Mouse (Mus musculus) left cerebral cortex, postnatal 4 days (tissue): ENCODE results near the gene Odf4. TPM values are rescaled to one million over a fixed set of nuclear protein-coding genes. Genes with fewer than 3 reads are reported as not detected.
"Not testable (repeated sequence)": the region's sequence is repeated elsewhere in the genome, so short reads cannot be mapped to it uniquely, and the experiment has no call there.

Experiments
- DNase-seq: peaks from one replicate; pipeline ENCODE4 v3.0.0-alpha.2; 2022
- intact Hi-C: fragments of 180-260 bp; cut with DNase I; formaldehyde crosslinking; loops from one replicate; pipeline ENCODE4 v1.15.1; 2025
- total RNA-seq, 2 experiments: library from RNA; stranded (reverse); gene quantifications; 2 replicates each; pipeline ENCODE4 v1.2.3; 2021

Odf4 gene
- total RNA-seq = 1 to 10 TPM in 1 of 2 experiments, under 1 TPM in 1; 0.72 to 1.7 TPM

DNA sequence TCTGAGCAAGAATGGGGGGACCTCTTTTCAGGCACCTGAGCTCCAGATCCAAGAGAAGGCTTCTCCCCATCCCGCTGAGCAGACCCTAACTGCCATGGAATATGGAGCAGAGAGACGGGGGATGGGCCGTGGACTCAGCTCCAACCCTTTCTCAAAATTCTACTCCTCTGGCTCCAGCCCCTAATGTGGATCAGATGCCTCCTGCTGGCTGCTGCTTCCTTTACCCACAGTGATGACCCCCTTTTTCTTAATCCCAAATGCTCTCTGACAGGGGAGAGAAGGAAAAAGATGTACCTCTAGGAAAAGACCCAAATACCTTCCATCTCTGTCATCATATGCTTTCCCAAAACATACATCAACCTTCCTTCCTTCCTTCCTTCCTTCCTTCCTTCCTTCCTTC is at the start of gene Odf4:
Odf4 (minus strand) TSS at position 101 of the 400 bp plus-strand sequence.
- intact Hi-C loops = no loop called here
- DNase-seq = no peak

DNA sequence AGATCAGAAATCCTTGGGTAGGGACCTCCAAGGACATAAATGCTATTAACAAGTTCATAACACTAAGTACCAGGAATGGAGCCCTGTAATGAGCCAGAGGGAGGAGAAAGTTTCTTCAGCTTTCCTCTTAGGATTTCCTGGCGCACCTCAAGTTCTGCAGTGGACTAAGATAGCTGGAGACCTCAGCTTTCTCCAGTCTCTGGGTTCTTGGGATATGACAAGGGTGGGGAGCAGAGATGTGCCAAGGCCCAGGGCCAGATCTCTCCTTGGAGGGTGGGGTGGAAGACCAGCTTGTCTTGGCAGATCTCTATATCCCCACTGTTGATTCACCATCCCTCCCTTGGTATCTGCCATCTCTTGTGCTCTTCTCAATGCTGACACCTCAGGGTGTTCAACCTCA is 48.7 kb upstream of the Odf4 start:
- intact Hi-C loops = no loop called here
- no peak for DNase-seq

DNA sequence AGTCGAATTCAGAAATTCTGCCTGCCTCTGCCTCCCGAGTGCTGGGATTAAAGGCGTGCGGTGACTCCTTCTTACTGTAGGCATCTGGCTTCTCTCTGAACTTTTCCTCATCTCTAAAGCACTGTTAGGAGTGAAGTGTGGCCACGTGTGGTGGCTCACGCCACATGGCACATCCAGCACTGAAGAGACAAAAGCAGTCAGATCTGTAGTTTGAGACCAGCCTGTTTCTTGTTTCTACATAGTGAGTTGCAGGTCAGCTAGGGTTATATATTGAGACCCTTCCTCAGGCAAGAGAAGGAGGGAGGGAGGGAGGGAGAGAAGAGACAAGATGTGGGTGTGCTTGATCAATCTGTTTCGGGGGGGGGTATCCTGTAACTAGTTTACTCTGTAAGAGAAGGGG is 48.2 kb upstream of the Odf4 start, which contains the start of gene Rangrf:
Rangrf (minus strand) TSS at position 101 of the 400 bp plus-strand sequence.
- intact Hi-C loops = no loop called here
- no peak for DNase-seq

DNA sequence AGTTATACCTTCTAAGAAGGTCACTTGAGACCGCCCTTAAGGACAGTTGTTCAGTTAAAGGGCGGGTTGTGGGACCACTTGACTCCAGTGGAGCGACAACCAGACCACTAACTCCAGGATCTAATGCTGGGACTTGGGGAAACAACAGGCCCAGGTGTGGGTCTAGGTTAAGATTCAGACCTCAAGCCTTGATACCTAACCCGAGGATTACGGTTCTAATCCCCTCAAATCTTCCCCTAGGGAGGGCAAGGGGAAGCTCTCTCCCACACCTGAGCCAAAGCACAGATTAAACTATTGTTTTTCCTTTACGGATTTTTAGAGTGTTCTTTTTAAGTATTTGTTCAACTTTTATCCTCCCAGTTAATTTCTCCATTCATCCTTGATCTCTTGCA is 47.2 kb upstream of the Odf4 start:
- intact Hi-C loops = no loop called here
- DNase-seq = no peak

DNA sequence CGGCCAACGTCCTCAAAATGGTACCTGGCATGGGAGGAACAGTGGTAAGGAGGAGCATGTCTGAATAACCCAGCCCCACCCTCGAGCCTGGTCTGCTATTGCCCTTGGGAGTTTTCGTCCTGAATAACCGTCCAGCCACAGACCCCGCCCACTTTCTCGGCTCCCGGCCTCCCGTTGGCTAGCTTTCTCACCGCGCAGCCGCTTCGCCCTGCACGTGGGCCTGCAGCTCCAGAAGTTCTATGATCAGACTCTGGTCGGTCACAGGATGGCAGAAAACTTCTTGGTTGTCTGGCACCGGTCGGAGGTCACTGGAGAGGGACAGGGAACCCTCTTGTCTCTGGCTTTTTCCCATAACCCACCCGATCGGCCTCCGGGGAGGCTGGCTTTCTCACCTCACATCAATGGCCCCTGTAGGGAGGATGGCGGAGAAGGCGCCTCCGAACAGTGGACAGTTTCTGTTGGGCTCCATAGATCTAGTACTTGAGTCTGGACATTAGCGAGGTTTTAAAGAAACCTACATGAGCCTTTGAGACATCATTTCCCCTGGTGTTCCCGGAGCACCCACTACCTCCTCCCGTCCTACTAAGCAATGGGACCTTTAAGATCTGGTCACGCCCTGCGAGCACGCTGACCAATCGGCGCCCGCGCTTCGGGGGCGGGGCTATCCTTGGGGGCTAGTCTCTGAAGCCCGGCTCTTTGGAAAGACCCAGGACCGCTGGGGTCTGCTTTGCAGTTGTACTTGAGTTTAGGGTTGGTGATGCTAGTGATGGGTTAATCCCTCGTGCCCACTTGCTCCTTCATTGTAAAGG is 46.6 kb upstream of the Odf4 start:
- intact Hi-C loops = not testable (repeated sequence)
- peak; percentile 88 for DNase-seq

DNA sequence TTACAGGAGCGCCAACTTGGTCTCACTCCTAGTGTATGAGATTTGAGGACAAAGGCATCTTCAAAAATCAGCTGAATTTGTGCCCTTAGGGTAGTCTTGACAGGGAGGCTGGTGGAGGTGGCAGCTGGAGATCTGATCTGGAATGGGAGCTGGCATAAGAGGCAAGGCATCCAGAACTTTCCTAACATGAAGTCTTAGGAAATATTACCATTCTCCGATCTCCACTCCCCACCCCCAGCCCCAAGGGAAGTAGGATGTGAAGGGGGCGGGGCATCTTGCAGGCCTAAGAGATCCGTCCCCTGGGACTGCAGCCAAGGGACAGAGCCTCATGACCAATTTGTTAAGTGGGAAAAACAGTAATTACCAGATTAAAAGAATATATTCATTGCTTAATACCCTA is 43.4 kb upstream of the Odf4 start:
- intact Hi-C loops = no loop called here
- DNase-seq = no peak

DNA sequence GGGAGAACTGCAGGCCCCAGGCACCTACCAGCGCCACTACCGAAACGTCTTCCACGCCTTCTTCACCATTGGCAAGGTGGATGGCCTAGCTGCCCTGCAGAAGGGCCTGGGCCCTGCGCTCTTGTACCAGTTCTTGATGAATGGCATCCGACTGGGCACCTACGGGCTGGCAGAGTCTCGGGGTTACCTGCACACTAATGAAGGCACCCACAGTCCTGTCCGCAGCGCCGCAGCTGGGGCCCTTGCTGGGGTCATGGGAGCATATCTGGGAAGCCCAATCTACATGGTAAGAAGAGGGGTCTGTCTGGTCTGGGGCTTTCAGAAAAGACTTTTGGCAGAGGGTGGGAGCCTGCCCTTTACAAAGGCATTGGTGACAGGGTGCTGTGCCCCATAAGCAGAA is 41.9 kb upstream of the Odf4 start:
- intact Hi-C loops = no loop called here
- DNase-seq = no peak

DNA sequence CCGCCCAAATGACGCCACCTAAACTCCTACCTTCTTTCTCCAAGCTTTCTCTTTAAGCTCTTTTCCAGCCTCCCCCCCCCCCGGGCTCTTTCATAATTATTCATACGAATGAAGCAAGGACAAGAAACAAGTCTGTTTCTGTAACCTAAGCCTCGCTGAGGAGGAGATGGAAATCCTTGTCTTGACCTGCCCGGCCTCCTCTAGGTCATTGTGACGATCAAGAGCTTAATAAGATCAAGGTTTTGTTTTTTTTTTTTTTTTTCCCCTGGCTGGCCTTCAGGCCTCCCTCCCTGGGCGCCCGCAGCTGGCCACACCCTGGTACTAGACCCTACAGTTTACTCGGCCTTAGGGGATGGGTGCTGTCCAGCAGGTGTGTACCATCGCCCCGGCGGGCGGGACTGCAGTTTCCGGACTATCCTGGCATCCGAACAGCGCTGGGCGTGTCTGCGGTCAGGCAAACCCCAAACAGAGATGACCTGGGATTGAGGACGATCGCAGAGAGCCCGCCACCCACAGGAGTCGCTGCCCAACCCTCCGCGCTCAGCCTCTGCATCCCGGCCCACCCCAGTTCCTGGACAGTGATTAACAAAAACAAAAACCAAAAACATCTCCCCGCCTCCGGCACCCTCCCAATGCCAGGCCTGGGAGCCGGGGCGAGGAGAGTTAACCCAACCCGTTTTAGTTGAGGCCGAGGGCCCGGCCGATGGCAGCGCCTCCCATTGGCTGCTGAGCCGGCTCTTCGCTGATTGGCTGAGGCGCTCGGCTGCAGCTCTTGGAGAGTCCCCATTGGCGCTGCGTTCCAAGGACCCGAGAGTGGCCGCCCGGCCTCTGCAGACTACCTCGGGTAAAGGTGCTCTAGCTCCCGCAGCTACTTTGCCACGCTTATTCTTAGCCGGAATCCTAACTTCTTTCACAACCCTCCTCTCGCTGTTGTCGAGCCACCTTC is 40.7 kb upstream of the Odf4 start, which contains the start of gene Slc25a35:
Slc25a35 (plus strand) TSS at position 795 of the 946 bp plus-strand sequence.
- intact Hi-C loops = no loop called here

DNA sequence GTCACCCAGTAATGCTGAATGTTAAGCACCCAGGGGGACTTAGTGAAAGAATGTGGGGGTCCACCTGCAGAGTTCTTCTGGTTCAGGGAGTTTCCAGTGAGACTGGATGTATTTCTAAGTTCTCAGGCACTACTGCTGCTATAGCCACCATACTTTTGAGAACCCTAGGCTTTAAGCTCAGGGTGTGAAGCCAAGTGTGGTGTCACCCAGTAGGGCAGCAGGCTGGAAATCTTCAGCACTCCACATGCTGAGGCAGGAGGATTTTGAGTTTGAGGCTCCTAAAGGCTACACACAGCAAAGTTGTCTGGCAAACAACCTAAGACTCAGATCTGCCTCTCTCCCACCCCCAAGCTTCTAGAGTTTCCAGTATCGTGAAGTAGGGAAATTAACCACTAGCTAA is 39.7 kb upstream of the Odf4 start:
- intact Hi-C loops = no loop called here
- DNase-seq = no peak

More for the DNA sequence above, 40.7 kb upstream of the Odf4 start, which contains the start of gene Slc25a35:
- DNase-seq = peak; percentile 90

DNA sequence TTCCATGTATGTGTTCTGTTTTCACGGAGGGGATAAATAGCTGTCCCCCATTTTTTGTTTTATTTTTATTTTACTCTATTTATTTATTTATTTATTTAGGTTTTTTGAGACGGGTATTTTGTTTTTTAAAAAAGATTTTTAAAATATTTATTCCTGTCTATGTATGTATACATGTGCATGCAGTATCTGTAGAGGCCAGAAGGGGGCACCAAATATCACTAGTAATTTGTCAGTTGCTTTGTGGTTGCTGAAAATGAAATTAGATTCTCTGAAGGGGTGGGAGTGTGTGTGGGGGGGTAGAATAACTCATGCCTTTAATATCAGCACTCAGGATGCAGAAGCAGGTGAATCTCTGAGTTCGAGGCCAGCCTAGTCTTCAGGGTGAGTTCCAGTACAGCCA is 39.0 kb upstream of the Odf4 start:
- intact Hi-C loops = no loop called here
- peak; percentile 64 for DNase-seq

DNA sequence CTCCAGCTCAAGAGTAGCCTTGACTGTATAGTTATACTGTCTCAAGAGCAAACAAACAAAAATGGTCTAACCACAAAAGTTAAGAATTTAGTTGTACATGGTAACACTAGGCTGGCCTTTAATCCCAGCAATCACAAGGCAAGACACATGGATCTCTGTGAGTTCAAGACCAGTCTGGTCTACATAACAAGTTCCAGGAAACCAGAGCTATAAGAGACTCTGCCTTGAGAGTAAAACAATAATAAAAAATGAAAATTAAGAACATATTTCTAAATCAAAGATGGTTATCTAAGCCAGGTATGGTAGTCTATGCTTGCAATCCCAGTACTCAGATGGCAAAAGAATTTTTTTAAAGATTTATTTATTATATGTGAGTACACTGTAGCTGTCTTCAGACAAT is 38.2 kb upstream of the Odf4 start:
- intact Hi-C loops = no loop called here

DNA sequence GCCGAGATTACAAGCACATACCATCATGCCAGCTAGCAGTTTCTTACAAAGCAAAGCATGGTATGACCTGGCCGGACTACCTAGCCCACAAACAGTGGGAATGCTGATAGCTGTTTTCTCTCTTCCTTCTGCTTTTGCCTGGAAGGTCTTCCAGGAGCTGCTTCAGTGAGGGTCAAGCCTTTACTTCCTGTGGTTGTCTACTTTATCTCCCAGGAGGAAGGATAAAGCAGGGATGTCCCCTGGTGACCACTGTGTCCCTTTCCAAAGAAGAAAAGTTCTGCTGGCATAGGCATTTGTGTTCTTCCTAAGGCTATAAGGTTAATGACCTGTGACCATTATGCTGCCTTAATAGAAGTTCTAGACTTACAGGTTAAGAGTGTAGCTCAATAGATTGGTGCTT is 36.5 kb upstream of the Odf4 start:
- intact Hi-C loops = no loop called here
- no peak for DNase-seq

More for the DNA sequence above, 38.2 kb upstream of the Odf4 start:
- no peak for DNase-seq

DNA sequence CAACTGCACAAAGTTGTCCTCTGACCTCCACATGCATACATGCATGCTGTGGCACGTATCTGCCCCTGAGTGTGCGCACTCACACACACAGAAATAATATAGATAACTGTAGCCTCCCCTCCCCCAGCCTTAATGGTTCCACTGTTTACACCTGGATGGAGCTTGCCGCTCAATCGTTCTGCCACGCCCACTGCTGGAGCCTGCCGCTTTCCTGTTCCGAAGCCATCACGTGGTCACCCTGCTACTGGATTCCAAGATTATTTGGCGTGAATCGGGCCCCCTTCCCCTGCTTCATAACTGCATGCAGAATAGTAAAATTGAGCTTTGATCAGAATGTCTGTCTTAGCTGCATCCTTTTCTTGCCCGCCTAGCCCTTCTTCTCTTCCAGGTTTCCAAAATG is 35.3 kb upstream of the Odf4 start:
- DNase-seq, intact Hi-C loops: not testable (repeated sequence)

DNA sequence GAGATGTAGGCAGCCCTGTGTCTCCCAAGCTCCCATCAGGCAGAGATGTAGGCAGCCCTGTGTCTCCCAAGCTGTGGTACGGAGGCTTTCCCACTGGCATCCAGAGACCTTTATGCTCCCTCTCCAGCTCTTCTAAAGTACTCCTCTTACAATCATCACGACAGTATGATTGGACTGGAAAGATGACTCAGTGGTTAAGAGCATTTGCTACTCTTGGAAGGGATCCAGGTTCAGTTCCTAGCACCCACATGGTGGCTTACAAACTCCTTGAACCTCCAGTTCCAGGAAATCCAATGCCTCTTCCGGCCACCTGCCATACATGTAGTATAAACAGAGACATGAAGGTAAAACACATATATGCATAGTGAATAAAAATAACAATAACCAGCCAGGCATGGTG is 34.7 kb upstream of the Odf4 start:
- intact Hi-C loops = no loop called here
- no peak for DNase-seq

DNA sequence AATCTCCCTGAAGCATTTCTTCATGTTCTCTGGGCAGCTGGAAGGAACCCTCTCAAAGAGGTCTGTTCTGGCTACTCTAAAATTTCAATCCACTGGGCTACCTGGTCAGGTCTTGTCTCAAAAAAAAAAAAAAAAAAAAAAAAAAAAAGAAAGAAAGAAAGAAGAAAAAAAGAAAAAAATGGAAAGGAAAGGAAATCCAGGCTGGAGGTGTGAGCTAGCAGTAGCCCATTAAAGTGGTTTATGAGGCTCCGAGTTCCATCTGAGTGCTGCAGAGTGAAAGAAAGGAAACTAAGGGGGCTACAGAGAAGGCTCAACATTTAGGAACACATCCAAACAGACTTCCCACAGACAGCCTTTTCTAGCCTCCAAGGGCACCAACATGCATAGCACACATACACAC is 31.1 kb upstream of the Odf4 start:
- intact Hi-C loops = no loop called here
- no peak for DNase-seq

DNA sequence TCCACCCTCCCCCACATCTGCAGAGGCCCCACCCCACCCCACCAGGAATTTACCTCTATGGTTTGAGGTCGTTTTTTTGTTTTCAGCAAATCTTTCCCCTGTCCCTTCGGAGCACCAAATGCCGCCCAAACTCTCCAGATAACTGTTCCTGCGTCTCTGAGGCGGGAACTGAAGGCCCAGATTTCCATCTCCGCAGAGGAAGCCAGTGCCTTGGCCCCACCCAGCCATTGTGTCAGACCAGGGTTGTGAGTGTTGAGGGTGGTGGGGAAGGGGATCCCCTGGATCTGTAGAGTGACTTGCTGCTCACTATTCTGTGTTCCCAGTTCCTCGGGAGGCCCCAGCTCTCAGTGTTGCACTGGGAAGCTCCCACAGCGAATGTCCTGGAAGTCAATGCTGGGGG is 30.4 kb upstream of the Odf4 start, which contains the start of gene Arhgef15:
Arhgef15 (minus strand) TSS at position 173 of the 400 bp plus-strand sequence.
- DNase-seq = no peak
- intact Hi-C loops = no loop called here

DNA sequence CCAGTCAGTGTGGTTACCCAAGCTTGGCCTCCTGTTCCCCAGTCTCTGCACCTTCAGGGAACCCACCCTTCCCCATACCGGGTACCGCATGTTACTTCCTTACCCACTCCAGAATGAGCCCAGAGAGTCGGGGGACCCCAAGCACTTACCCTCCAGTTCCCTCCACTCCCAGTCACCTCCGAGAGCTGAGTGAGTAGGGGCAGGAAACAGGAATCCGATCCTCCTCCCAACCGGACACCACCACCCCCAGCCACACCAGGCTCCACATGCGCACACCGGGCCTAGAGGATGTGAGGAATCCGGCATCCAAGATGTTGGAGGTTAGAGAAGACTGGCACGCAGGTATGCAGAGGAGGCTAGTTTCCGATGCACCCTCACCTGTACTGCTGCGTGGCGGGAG is 29.8 kb upstream of the Odf4 start:
- intact Hi-C loops = no loop called here
- no peak for DNase-seq

DNA sequence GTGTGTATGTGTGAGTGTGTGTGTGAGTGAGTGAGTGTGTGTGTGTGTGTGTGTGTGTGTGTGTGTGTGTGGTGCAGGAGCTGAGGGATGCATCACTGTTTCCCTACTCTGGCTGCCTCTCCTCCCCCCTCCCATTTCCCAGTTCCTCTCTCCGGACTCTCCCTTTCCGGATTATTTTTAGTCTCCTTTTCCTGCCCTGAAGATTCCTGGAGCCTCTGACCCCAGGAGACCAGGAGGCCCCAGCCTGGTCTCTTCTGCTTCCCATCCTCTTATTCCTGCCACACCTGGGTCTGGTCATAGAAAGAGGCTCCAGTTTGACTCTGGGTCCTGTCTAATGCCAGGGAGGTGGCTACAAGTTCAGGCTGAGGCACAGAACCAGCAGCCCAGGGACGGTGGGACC is 29.2 kb upstream of the Odf4 start:
- DNase-seq = no peak
- intact Hi-C loops = no loop called here

DNA sequence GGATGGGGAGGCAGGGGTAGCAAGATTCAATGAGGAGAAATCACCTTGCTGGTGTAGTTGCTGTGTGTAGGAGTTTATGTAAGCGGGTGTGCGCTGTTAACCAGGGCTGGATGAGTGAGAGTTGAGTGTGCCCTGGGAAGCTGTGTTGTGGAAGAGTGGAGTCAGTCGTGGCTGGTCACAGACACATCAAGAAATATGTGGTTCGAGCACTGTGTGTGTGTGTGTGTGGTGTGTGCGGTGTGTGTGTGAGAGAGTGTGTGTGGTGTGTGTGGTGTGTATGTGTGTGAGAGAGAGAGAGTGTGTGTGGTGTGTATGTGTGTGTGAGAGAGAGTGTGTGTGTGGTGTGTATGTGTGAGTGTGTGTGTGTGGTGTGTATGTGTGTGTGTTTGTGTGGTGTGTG is 28.6 kb upstream of the Odf4 start:
- intact Hi-C loops = no loop called here

DNA sequence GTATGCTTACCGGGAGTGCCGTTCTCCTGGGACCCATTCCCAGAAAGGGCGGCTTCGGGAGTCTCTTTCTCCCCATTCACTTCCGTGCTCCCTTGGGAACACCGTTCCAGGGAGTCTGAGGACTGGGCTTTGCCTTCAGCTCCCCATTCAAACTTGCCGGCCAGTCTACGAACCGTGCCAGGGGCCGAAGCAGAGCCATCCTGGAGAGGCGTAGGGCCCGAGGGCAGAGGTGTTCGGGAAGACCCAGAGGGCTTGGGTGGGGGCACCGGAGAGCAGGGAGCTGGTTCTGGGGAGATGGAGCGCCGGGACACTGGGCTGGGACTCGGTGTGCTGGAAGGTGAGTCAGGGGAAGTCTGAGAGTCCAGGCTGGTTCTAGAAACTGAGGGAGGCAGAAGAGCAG is 27.5 kb upstream of the Odf4 start:
- no peak for DNase-seq
- intact Hi-C loops = no loop called here

More for the DNA sequence above, 28.6 kb upstream of the Odf4 start:
- no peak for DNase-seq

DNA sequence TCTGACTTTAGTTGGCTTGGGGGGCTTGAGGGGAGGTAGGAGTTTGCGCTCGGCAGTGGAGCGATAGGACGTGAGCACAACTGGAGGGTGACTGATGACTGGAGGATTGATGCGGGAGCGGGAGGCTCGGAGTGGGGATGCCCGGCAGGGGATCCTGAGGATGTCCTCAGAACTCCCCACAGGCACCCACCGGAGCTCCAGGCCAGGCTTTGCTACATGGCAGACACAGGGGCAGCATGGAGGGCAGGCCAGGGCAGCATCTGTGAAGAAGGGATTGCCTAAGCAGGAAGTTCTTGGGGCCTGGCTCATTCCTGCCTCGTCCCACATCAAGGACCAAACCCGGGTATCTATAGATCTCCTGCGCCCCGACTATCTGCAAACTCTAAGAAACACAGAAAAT is 27.0 kb upstream of the Odf4 start:
- intact Hi-C loops = no loop called here
- no peak for DNase-seq
